Mouse (Mus musculus) ES-E14 (cell line): ENCODE measurements around the gene Vav3.

Experiments
- HCFC1 ChIP-seq: IDR thresholded peaks from 2 replicates; pipeline ENCODE4 v1.6.1; 2012; ENCODE audit warnings: low read length, inconsistent platforms, borderline replicate concordance; ENCODE audit not compliant: insufficient read depth
- MAFK ChIP-seq: IDR thresholded peaks from 2 replicates; pipeline ENCODE4 v1.6.1; 2014; ENCODE audit warnings: mild to moderate bottlenecking, low read depth, low read length, inconsistent platforms; ENCODE audit not compliant: insufficient read depth
- ZC3H11A ChIP-seq: IDR thresholded peaks from 2 replicates; pipeline ENCODE4 v1.6.1; 2012; ENCODE audit warnings: low read depth, mild to moderate bottlenecking, inconsistent platforms, low read length, borderline replicate concordance

- TF ChIP-seq HCFC1 (no peak), MAFK (no peak), ZC3H11A (no peak)
These were observed 111.5 kb downstream of the Vav3 start for GRCm38 (mm10) chr3:109451966-109452365.
